Mouse (Mus musculus) G1E-ER4 (cell line): Measurements from ENCODE around the gene Mbd3l1. TPM values are rescaled to one million over a fixed set of nuclear protein-coding genes. Genes with fewer than 3 reads are reported as not detected.

Source experiments
- GATA1 ChIP-seq: IDR thresholded peaks from one replicate; pipeline ENCODE4 v1.8.0; 2012; ENCODE audit warnings: low read length, inconsistent platforms
- polyA plus RNA-seq: library from polyadenylated mRNA; stranded (reverse); fragments of >175 nt; gene quantifications from 2 replicates; pipeline ENCODE4 v1.2.3, GENCODE M21; 2012

Mbd3l1 gene
- polyA plus RNA-seq: not detected in 2 replicates

DNA sequence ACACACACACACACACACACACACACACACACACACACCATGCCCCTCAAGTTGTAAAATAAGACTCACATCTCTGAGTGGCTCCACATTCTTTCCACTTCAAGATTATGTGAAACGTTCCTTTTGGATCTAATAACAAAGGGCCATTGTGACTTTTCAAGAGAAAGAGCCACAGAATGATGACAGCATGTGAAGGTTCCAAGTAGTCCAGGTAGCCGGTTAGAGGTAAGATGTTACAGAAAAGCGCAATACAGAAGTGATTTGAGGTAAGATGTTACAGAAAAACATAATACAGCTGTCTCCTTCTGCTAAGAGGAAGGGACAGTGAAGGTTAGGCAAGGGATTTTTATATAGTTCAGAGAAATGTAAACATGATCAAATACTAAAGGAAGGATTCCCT, at the start of gene Mbd3l1, which contains the start of gene Zfp558:
Mbd3l1 (plus strand) TSS at position 192 of the 400 bp plus-strand sequence.
Zfp558 (minus strand) TSS at position 101 of the 400 bp plus-strand sequence.
- TF ChIP-seq GATA1: no peak

GRCm38 (mm10) chr9:18430354-18430753, 47.8 kb upstream of the Mbd3l1 start, which contains the start of gene Mbd3l2:
Mbd3l2 (plus strand) TSS chr9:18430654.
- TF ChIP-seq GATA1: no peak

- TF ChIP-seq GATA1: no peak
These were observed 46.5 kb upstream of the Mbd3l1 start for GRCm38 (mm10) chr9:18431687-18432086.

DNA sequence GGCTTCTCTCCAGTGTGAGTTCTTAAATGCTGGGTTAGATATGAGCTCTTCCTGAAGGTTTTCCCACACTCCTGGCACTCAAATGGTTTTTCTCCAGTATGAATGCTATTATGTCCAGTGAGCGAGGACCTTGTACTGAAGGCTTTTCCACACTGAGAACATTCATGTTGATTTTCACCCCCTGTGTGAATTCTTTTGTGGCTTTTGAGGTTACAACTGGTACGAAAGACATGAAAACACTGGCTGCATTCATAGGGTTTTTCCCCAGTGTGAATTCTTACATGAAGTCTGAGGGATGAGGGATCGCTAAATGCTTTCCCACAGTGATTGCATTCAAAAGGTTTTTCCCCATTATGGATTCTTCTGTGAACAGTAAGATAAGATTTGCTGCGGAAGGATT, 21.6 kb upstream of the Mbd3l1 start:
- no peak for TF ChIP-seq GATA1

GRCm38 (mm10) chr9:18467350-18467749, 10.8 kb upstream of the Mbd3l1 start:
- TF ChIP-seq GATA1: no peak

DNA sequence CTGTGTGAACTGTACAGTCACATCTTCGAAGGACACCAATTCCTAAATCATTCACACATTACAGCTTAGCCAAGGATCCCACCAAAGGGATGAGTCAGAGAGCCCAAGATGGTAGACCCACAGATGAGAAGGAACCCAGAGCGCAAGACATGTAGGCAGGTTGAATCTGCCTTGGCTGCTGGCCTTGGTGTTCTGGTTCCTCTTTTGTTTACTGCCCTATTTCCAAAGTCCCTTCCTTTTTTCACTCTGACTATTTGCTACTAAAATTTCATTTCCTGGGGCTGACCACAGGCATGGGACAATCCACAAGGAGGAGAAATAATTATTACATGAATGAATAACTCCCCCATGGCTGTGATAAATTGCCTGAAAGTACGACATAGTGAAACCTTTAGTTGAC, 10.2 kb upstream of the Mbd3l1 start:
- no peak for TF ChIP-seq GATA1

DNA sequence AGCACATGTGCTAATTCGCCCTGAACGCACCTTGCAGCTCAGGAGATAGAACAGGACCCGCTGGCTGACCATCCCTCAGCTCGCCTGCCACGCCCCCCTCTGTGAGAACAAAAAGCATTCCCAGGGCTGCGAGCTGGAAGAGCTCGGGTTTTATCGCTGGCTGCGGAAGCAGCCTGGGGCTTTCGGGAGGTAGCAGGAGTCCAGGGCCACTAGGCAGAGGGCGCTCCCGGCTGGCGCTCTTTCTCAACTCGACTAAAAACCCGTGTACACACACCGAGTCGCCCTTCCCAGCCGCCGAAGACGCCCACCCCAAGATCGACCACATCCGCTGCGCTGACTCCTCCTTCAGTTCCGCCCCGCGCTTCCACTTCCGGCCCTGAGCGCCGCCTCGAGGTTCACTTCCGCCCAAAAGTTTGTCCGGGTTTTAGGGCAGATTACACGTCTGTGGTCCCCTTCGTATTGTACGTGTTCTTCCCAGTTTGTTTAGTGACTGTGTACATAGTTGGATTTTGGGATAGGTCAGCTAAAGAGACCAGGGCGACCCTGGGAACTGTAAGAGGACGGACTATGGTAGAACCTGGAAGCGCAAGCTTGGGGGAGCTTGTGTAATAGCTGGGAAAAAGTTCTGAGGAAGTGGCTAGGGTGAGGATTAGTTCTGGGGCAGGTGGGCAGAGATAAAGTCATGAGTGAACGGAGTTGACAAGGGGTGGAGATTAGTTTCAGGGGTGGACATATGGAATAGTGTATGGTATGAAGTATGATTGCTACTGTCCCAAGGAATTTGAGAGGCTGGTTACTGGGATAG, 4.6 kb upstream of the Mbd3l1 start:
- no peak for TF ChIP-seq GATA1

- no peak for TF ChIP-seq GATA1
These were observed 29.9 kb downstream of the Mbd3l1 start for GRCm38 (mm10) chr9:18508098-18508497.

Other genes with a start within 250 kb of the Mbd3l1 start
- gene Chordc1, start 186.2 kb upstream of the Mbd3l1 start, polyA plus RNA-seq: 2.0 and 2.7 TPM in 2 replicates
- gene Naalad2, start 75.4 kb upstream of the Mbd3l1 start, polyA plus RNA-seq: not detected in 2 replicates
- gene Ubtfl1, start 73.9 kb upstream of the Mbd3l1 start, polyA plus RNA-seq: not detected in 2 replicates
- gene Mbd3l2, start 47.7 kb upstream of the Mbd3l1 start, polyA plus RNA-seq: not detected in 2 replicates
- gene Zfp558, start 91 bp upstream of the Mbd3l1 start, polyA plus RNA-seq: 0.28 and 0.37 TPM in 2 replicates
- not detected in 2 replicates for gene Muc16, start 196.2 kb downstream of the Mbd3l1 start, polyA plus RNA-seq